Mouse (Mus musculus): ENCODE results near the gene Bysl.

DNA sequence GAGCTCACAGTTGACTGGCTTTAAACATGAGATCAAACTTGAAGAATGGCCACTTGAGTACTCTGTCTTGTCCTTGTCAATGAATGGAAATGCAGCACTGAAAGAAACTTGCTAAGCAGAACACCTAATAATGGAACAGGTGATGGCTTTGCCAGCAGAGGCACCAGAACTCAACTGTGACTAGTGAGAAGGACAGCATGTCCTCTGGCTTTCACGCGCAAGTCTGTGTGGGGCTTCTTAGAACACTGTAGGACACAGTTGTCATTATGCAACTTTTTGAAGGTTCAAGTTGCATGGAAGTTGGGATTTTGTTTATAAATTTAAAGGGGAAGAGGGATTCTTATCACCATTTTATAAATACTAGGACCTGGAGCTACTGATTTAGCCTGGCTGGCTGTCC is 13.8 kb upstream of the Bysl start:
- no peak for TF ChIP-seq TAL1 (IDR thresholded peaks at IDR 0.05; ENCODE audit: low read length)
- TF ChIP-seq GATA1 (IDR thresholded peaks at IDR 0.05; ENCODE audit: low read length), result no peak
